Mouse (Mus musculus): ENCODE measurements around the gene Scp2. TPM values are rescaled to one million over a fixed set of nuclear protein-coding genes. Genes with fewer than 3 reads are reported as not detected.

Scp2 gene
- total RNA-seq, 1 experiment: 65.9 TPM

DNA sequence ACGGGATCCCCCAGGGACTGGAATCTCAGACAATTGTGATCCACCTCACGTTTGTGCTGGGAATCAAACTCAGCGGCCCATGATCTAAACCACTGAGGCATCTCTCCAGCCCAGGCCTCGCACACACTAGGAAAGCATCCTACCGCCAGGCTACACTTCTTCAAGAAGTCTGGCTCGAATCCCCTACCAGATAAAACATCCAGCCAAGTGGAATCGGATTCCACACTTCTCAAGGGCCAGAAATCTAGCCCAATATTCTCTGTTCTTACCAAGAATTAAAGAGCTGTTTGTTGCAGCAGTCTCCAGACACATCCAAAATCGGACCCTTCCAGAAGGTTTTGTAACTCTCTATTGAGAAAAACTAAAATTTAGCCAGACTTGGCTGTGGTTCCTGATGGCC, 107.8 kb downstream of the Scp2 start:
- Histone ChIP-seq H3K36me3 (ENCODE audit: control insufficient read depth, insufficient read depth, low read length, poor library complexity, severe bottlenecking) (peaks cover 1% of the 10 kb centered on the region; the same call in 1 of the 2 replicates), H3K4me3 (ENCODE audit: insufficient read depth in 1 of 2, low read depth in 1 of 2, low read length in 2 of 2, poor library complexity in 1 of 2, severe bottlenecking in 1 of 2) (no peak overlapping the region), H3K9ac (ENCODE audit: insufficient read depth, low read depth, low read length, poor library complexity, severe bottlenecking) (no peak overlapping the region), H3K9me3 (ENCODE audit: control insufficient read depth, insufficient read depth, low read depth, low read length) (no peaks in the 10 kb centered on the region), H3K27ac (ENCODE audit: insufficient read depth, low read depth, low read length, poor library complexity, severe bottlenecking) (no peak overlapping the region), H3K4me1 (ENCODE audit: control insufficient read depth in 2 of 2, insufficient read depth in 2 of 2, low read length in 2 of 2, poor library complexity in 1 of 2) (0 out of 4 replicates have a peak, but pooled peaks cover 0 to 5% of the 10 kb centered on the region in 2 experiments)
- in situ Hi-C loops (cut with MboI; ENCODE audit: low sequenced_read_pairs in 2 of 2, unreplicated experiment in 2 of 2): no loop called here
- no peak for DNase-seq (ENCODE audit: low read depth, low spot score)
- TF ChIP-seq CHD2 (IDR thresholded peaks at IDR 0.05; ENCODE audit: low read depth, low read length) (no peak), HCFC1 (IDR thresholded peaks at IDR 0.05; ENCODE audit: borderline replicate concordance, insufficient read depth, low read length) (no peak), ZNF384 (IDR thresholded peaks at IDR 0.05; ENCODE audit: low read depth, low read length) (no peak), MAFK (IDR thresholded peaks at IDR 0.05; ENCODE audit: insufficient read depth, low read depth, low read length) (no peak), ZC3H11A (IDR thresholded peaks at IDR 0.05; ENCODE audit: borderline replicate concordance, low read depth, low read length) (no peak)

DNA sequence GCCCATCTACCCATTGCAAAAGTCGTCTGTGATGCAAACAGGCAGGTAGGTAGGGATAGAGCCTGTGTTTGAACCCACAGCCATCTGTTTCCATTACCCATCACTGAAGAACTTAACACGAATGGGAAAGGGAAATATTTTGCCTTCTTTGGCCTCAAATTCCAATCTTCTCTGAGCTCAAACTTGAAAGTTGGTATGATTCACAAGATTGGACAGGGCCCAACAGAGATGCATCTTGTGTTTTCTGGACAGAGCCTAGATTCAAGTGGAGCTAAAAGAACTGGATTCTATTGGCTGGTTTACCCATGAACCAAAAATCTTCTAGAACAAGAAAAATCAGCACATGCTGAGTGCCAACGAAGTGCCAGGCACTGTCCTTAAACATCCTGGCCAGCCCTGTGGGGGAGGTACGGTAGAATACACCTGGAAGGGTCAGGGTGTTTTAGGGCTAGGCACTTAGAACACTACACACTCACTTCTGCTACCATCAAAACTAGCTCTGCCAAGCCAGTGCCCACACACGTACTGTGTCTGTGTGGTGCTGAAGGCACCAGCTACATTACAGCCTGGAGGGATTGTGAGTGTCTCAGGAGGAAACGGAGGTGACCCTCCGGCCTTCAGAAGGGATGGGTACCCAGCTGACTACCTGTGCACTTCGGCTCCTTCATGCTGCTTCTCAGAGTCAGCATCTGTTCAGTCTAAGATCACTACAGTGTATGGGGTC, 111.6 kb downstream of the Scp2 start:
- no peaks in the 10 kb centered on the region for H3K9me3 ChIP-seq (ENCODE audit: control insufficient read depth, insufficient read depth, low read depth, low read length)
- in situ Hi-C loops (cut with MboI; ENCODE audit: low sequenced_read_pairs in 2 of 2, unreplicated experiment in 2 of 2): no loop called here

DNA sequence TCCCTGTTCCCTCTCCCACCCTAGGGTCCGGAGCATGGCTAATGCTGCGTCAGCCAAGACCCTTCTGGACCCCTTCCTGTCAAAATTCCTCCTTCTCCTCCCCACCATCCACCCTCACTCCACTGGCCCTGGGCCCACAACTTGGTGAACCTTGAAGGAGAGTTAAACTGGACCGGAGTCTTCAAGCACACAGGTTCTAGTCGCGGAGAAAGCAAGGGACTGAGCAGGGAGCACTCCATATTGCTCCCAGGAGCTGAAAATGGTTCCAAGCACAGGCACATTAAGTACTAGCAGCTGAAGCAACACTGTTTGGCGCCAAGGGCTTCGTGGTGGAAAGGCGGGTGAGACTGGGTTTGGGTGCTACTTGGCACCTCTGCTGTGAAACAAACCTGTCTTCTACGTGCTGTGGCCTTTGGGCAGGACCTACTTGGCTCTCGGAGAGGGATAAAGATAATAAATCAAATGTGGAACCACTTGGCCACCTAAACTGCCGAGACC, 112.4 kb downstream of the Scp2 start:
- DNase-seq (ENCODE audit: low read depth, low spot score): no peak
- H3K9ac ChIP-seq (ENCODE audit: insufficient read depth, low read depth, low read length, poor library complexity, severe bottlenecking): 0 out of 2 replicates have a peak overlapping the region, but pooled peaks have one; percentile 10
- in situ Hi-C loops (cut with MboI; ENCODE audit: low sequenced_read_pairs in 2 of 2, unreplicated experiment in 2 of 2): no loop called here

More for the DNA sequence above, 111.6 kb downstream of the Scp2 start:
- Histone ChIP-seq H3K4me1 (ENCODE audit: control insufficient read depth in 2 of 2, insufficient read depth in 2 of 2, low read length in 2 of 2, poor library complexity in 1 of 2) (peaks cover 0 to 9% of the 10 kb centered on the region in 2 experiments; a peak in 1 of 4 replicates), H3K4me3 (ENCODE audit: insufficient read depth in 1 of 2, low read depth in 1 of 2, low read length in 2 of 2, poor library complexity in 1 of 2, severe bottlenecking in 1 of 2) (no peak overlapping the region), H3K9ac (ENCODE audit: insufficient read depth, low read depth, low read length, poor library complexity, severe bottlenecking) (no peak overlapping the region), H3K27ac (ENCODE audit: insufficient read depth, low read depth, low read length, poor library complexity, severe bottlenecking) (no peak overlapping the region), H3K36me3 (ENCODE audit: control insufficient read depth, insufficient read depth, low read length, poor library complexity, severe bottlenecking) (no peaks in the 10 kb centered on the region)
- TF ChIP-seq HCFC1 (IDR thresholded peaks at IDR 0.05; ENCODE audit: borderline replicate concordance, insufficient read depth, low read length): no peak
- TF ChIP-seq CHD2 (IDR thresholded peaks at IDR 0.05; ENCODE audit: low read depth, low read length): no peak
- no peak for TF ChIP-seq ZC3H11A (IDR thresholded peaks at IDR 0.05; ENCODE audit: borderline replicate concordance, low read depth, low read length)
- TF ChIP-seq ZNF384 (IDR thresholded peaks at IDR 0.05; ENCODE audit: low read depth, low read length): no peak
- no peak for TF ChIP-seq MAFK (IDR thresholded peaks at IDR 0.05; ENCODE audit: insufficient read depth, low read depth, low read length)
- no peak for DNase-seq (ENCODE audit: low read depth, low spot score)

DNA sequence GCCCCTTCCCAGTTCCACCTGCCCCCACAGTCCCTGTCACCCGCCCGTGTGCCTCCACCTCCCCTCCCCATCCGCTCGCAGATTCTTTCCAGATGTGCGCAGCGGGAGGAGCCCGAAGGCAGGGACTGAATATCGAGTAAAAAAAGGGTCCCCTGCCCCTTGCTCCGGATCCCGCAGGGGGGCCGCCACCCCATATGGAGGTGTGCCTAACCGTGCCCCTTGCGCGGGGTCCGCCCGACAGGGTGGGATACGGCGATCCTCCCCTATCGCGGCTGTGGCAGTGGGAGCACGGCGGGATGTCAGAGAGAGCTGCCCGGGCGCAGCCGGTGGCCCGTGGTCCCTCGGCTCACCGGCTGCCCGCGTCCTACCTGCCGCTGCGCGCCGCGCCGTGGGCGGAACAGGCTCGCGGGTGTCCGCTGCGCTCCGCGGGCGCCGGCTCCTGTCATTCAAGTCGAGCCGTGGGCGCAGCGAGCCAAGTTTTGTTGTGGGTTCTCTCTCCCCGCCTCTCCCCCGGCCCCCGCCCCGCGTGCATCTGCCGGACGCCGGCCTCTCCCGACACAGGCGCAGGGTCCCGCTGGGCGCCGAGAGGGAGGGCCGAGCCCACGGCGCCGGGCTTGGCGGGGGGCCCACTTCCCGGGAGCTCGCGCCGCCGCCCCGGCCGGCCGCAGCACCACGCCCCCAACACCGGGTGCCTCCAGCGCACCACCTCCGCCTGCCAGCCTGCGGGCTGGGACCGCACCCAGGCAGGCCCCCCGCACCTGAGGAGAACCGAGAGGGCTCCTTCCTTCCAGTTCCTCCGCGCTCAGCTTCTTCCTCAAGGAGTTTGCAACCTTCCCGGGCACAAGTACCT, 113.1 kb downstream of the Scp2 start:
- TF ChIP-seq MAFK (IDR thresholded peaks at IDR 0.05; ENCODE audit: insufficient read depth, low read depth, low read length): no peak
- no peak for TF ChIP-seq ZNF384 (IDR thresholded peaks at IDR 0.05; ENCODE audit: low read depth, low read length)
- no peak for TF ChIP-seq ZC3H11A (IDR thresholded peaks at IDR 0.05; ENCODE audit: borderline replicate concordance, low read depth, low read length)
- no peak for TF ChIP-seq CHD2 (IDR thresholded peaks at IDR 0.05; ENCODE audit: low read depth, low read length)
- TF ChIP-seq HCFC1 (IDR thresholded peaks at IDR 0.05; ENCODE audit: borderline replicate concordance, insufficient read depth, low read length): no peak
- in situ Hi-C loops (cut with MboI; ENCODE audit: low sequenced_read_pairs in 2 of 2, unreplicated experiment in 2 of 2): no loop called here
- DNase-seq (ENCODE audit: low read depth, low spot score): no peak
- peak overlapping the region; percentile 74 to 78 for H3K4me3 ChIP-seq (ENCODE audit: insufficient read depth in 1 of 2, low read depth in 1 of 2, low read length in 2 of 2, poor library complexity in 1 of 2, severe bottlenecking in 1 of 2)
- no peaks in the 10 kb centered on the region for H3K36me3 ChIP-seq (ENCODE audit: control insufficient read depth, insufficient read depth, low read length, poor library complexity, severe bottlenecking)
- H3K9ac ChIP-seq (ENCODE audit: insufficient read depth, low read depth, low read length, poor library complexity, severe bottlenecking): peak overlapping the region; percentile 28; the same call in 1 of the 2 replicates
- H3K4me1 ChIP-seq (ENCODE audit: control insufficient read depth in 2 of 2, insufficient read depth in 2 of 2, low read length in 2 of 2, poor library complexity in 1 of 2): peaks cover 0 to 9% of the 10 kb centered on the region in 2 experiments; a peak in 1 of 4 replicates
- no peaks in the 10 kb centered on the region for H3K9me3 ChIP-seq (ENCODE audit: control insufficient read depth, insufficient read depth, low read depth, low read length)
- H3K27ac ChIP-seq (ENCODE audit: insufficient read depth, low read depth, low read length, poor library complexity, severe bottlenecking): no peak overlapping the region

More for the DNA sequence above, 112.4 kb downstream of the Scp2 start:
- Histone ChIP-seq H3K9me3 (ENCODE audit: control insufficient read depth, insufficient read depth, low read depth, low read length) (no peaks in the 10 kb centered on the region), H3K36me3 (ENCODE audit: control insufficient read depth, insufficient read depth, low read length, poor library complexity, severe bottlenecking) (no peaks in the 10 kb centered on the region), H3K4me1 (ENCODE audit: control insufficient read depth in 2 of 2, insufficient read depth in 2 of 2, low read length in 2 of 2, poor library complexity in 1 of 2) (peaks cover 0 to 9% of the 10 kb centered on the region in 2 experiments; a peak in 1 of 4 replicates), H3K4me3 (ENCODE audit: insufficient read depth in 1 of 2, low read depth in 1 of 2, low read length in 2 of 2, poor library complexity in 1 of 2, severe bottlenecking in 1 of 2) (peak overlapping the region; percentile 74 to 78; a peak in 3 of 4 replicates), H3K27ac (ENCODE audit: insufficient read depth, low read depth, low read length, poor library complexity, severe bottlenecking) (no peak overlapping the region)
- no peak for TF ChIP-seq HCFC1 (IDR thresholded peaks at IDR 0.05; ENCODE audit: borderline replicate concordance, insufficient read depth, low read length)
- no peak for TF ChIP-seq MAFK (IDR thresholded peaks at IDR 0.05; ENCODE audit: insufficient read depth, low read depth, low read length)
- TF ChIP-seq ZC3H11A (IDR thresholded peaks at IDR 0.05; ENCODE audit: borderline replicate concordance, low read depth, low read length): no peak
- no peak for TF ChIP-seq CHD2 (IDR thresholded peaks at IDR 0.05; ENCODE audit: low read depth, low read length)
- TF ChIP-seq ZNF384 (IDR thresholded peaks at IDR 0.05; ENCODE audit: low read depth, low read length): no peak

All from ES-E14 (cell line).